Mouse (Mus musculus): ENCODE results near the gene Hemgn. TPM values are rescaled to one million over a fixed set of nuclear protein-coding genes. Genes with fewer than 3 reads are reported as not detected.

The Hemgn gene
- total and polyA plus RNA-seq, 3 experiments: 11.8 to 19.9 TPM; not detected in 1

DNA sequence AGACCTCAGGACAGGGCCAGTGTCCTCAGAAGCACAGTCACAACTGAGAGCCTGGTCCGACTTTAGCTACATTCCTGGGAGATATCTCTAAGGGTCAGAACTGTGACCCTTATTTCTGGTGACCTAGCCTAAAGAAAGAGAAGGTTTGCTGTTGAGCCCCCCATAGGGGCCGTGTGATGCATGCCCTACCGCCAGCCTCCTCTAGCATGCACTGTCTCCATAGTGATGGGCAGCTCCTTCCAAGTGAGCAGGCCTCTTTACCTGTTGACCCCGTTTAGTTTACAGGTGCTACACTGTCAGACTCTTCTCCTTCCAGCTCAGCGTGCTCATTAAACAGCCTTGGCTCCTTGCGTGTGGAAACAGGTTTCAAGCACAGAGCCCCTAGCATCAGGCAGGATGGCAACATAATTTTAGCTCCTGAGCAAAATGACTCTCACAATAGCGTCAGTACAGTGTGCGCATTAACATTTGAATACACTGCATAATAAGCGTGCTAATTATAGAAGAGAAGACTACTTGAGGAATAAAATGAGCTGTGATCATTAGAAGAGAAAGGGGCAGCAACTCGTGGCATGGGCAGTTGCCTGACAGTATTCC, 15.7 kb upstream of the Hemgn start:
- Histone ChIP-seq H3K9me3 (replicated peaks; ENCODE audit: insufficient read depth, low read length) (no peaks in the 10 kb centered on the region), H3K4me3 (ENCODE audit: control insufficient read depth in 1 of 2, insufficient read depth in 1 of 2, low read depth in 2 of 2, low read length in 2 of 2) (no peak overlapping the region), H3K79me2 (ENCODE audit: control insufficient read depth, insufficient read depth, low read length, poor library complexity) (no peaks in the 10 kb centered on the region), H3K27ac (ENCODE audit: control insufficient read depth, low read depth, low read length) (no peak overlapping the region), H3K27me3 (ENCODE audit: control insufficient read depth in 1 of 2, insufficient read depth in 2 of 2, low read length in 2 of 2) (peaks cover 1 to 6% of the 10 kb centered on the region in 2 experiments; a peak in 1 of 4 replicates), H3K9ac (ENCODE audit: control insufficient read depth, low read depth, low read length, poor library complexity, severe bottlenecking) (no peak overlapping the region), H3K4me1 (ENCODE audit: control insufficient read depth in 1 of 2, insufficient read depth in 2 of 2, low read length in 2 of 2) (no peaks in the 10 kb centered on the region), H3K36me3 (ENCODE audit: control insufficient read depth in 1 of 2, insufficient read depth in 2 of 2, low read length in 2 of 2) (no peaks in the 10 kb centered on the region)
- no peak for TF ChIP-seq MXI1 (IDR thresholded peaks at IDR 0.05; ENCODE audit: low read depth, low read length)
- TF ChIP-seq MAZ (IDR thresholded peaks at IDR 0.05; ENCODE audit: low read depth, low read length): no peak
- TF ChIP-seq HCFC1 (IDR thresholded peaks at IDR 0.05; ENCODE audit: low read depth, low read length): no peak
- TF ChIP-seq UBTF (IDR thresholded peaks at IDR 0.05; ENCODE audit: borderline replicate concordance, insufficient read depth, low read depth, low read length): no peak
- no peak for TF ChIP-seq ELF1 (IDR thresholded peaks at IDR 0.05; ENCODE audit: low read depth, low read length)
- no peak for TF ChIP-seq SMC3 (IDR thresholded peaks at IDR 0.05; ENCODE audit: low read depth, low read length)
- no peak for TF ChIP-seq ZKSCAN1 (IDR thresholded peaks at IDR 0.05; ENCODE audit: low read depth, low read length)
- TF ChIP-seq CHD1 (IDR thresholded peaks at IDR 0.05; ENCODE audit: low read depth, low read length): no peak
- no peak for TF ChIP-seq POLR2AphosphoS5 (IDR thresholded peaks at IDR 0.05; ENCODE audit: borderline replicate concordance, low read depth, low read length)
- no peak for TF ChIP-seq MYC (IDR thresholded peaks at IDR 0.05; ENCODE audit: low read depth, low read length)
- no peak for TF ChIP-seq TAL1 (IDR thresholded peaks at IDR 0.05; ENCODE audit: low read length)
- no peak for TF ChIP-seq NELFE (IDR thresholded peaks at IDR 0.05; ENCODE audit: low read depth, low read length)
- TF ChIP-seq JUND (IDR thresholded peaks at IDR 0.05; ENCODE audit: low read depth, low read length): no peak
- DNase-seq (ENCODE audit: low read depth, low spot score): no peak

DNA sequence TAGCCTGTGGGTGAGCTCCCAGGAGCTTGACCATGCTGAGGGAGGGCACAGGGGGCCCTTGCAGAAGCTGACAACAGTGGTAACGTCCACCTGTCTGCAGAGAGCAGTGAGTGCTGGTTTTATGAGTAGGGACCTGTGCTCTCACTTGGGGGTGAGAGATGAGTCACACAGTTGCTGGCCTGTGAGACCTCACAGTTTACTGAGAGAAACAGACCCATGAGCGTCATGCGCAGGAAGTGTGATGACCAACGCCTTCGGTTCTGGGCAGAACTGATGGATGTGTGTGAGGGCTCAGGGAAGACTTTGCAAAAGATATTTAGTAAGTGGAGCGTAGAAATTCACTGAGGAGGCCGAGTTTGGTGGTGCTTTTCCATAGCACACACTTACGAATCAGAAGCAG, 9.3 kb upstream of the Hemgn start:
- Histone ChIP-seq H3K36me3 (ENCODE audit: control insufficient read depth in 1 of 2, insufficient read depth in 2 of 2, low read length in 2 of 2) (no peaks in the 10 kb centered on the region; a peak in 1 of 4 replicates), H3K9ac (ENCODE audit: control insufficient read depth, low read depth, low read length, poor library complexity, severe bottlenecking) (no peak overlapping the region), H3K27ac (ENCODE audit: control insufficient read depth, low read depth, low read length) (no peak overlapping the region)

More for the DNA sequence above, 9.3 kb upstream of the Hemgn start:
- no peaks in the 10 kb centered on the region for H3K9me3 ChIP-seq (replicated peaks; ENCODE audit: insufficient read depth, low read length)
- peaks cover 0 to 12% of the 10 kb centered on the region in 2 experiments; a peak in 2 of 4 replicates for H3K4me1 ChIP-seq (ENCODE audit: control insufficient read depth in 1 of 2, insufficient read depth in 2 of 2, low read length in 2 of 2)
- TF ChIP-seq SMC3 (IDR thresholded peaks at IDR 0.05; ENCODE audit: low read depth, low read length) (no peak), JUND (IDR thresholded peaks at IDR 0.05; ENCODE audit: low read depth, low read length) (no peak), NELFE (IDR thresholded peaks at IDR 0.05; ENCODE audit: low read depth, low read length) (no peak), E2F4 (IDR thresholded peaks at IDR 0.05; ENCODE audit: borderline replicate concordance, low read depth, low read length) (no peak), RAD21 (IDR thresholded peaks at IDR 0.05; ENCODE audit: low read depth, low read length) (no peak), MAZ (IDR thresholded peaks at IDR 0.05; ENCODE audit: low read depth, low read length) (no peak), MAFK (IDR thresholded peaks at IDR 0.05; ENCODE audit: borderline replicate concordance, low read depth, low read length) (no peak), BHLHE40 (IDR thresholded peaks at IDR 0.05; ENCODE audit: borderline replicate concordance, low read depth, low read length) (no peak), POLR2AphosphoS5 (IDR thresholded peaks at IDR 0.05; ENCODE audit: borderline replicate concordance, low read depth, low read length) (no peak)
- no peak for DNase-seq (ENCODE audit: low read depth, low spot score)
- H3K27me3 ChIP-seq (ENCODE audit: control insufficient read depth in 1 of 2, insufficient read depth in 2 of 2, low read length in 2 of 2): no peaks in the 10 kb centered on the region; a peak in 1 of 4 replicates
- no peak overlapping the region for H3K4me3 ChIP-seq (ENCODE audit: control insufficient read depth in 1 of 2, insufficient read depth in 1 of 2, low read depth in 2 of 2, low read length in 2 of 2)
- no peaks in the 10 kb centered on the region for H3K79me2 ChIP-seq (ENCODE audit: control insufficient read depth, insufficient read depth, low read length, poor library complexity)
